Mouse (Mus musculus): ENCODE data around the gene Astn1. TPM values are rescaled to one million over a fixed set of nuclear protein-coding genes. Genes with fewer than 3 reads are reported as not detected.

Astn1 gene
- polyA plus RNA-seq, 1 experiment from 2014 or later = 0.55 TPM

DNA sequence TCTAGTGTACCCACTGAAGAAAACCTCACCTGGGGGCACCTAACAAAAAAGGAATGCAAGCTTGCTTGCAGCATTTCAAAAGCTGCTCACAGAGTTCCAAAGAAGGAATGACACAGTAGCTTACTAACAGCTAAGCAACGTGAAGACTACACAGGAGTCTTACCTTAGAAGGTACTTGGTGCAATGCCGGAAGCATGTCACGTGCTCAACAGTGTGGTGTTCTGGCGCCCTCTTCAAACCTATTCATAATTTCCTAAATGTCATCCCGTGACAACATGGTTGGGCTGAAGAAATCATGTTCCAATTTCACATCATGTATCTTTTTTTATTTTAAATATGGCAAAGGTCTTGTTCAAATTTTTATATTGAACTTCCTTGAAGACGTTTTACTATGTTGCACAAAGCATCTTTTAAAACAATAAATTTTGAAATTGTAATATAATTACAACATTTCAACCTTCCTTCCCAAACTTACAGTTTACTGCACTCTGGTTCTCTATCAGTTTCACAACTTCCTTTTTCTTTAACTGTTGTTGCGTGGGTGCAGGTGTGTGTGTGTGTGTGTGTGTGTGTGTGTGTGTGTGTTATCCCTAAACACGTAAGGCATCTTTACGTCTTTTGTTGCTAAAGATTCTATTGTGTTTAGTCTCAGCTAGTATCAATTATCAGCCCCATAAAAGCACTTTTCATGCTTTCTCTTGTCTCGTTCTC is 335.9 kb downstream of the Astn1 start:
- Histone ChIP-seq H3K9ac (no peak overlapping the region), H3K27me3 (no peaks in the 10 kb centered on the region), H3K27ac (no peak overlapping the region), H3K4me1 (replicated peaks) (no peaks in the 10 kb centered on the region), H3K9me3 (replicated peaks) (no peaks in the 10 kb centered on the region), H3K36me3 (no peaks in the 10 kb centered on the region), H3K4me3 (no peak overlapping the region), H3K4me2 (no peak overlapping the region)
- no peak for ATAC-seq (replicated peaks; ENCODE audit: insufficient number of reproducible peaks, insufficient read depth, low FRiP score, low read depth)
- WGBS = 85% methylated on average over 10 of the region's 10 CpGs

DNA sequence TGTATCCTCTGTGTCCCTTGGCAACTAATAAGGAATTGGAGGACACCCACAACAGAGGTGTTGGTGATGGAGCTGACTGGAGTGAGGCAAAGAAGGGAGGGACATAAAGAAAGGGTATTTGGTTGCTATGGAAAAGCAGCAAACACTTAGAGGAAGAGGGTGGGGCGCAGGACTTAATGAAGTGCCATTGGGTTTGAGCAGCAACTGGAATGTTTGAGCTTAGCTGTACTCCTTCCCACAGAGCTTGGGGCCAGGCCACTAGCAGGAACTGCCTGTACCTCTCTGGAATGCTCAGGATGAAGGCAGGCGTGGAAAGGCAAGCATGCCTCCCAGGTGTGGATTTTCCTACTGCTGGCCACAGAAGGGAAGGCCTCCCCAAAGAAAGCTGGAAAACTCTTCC is 337.2 kb downstream of the Astn1 start:
- Histone ChIP-seq H3K27ac (no peak overlapping the region), H3K9ac (no peak overlapping the region), H3K27me3 (no peaks in the 10 kb centered on the region), H3K4me1 (replicated peaks) (no peaks in the 10 kb centered on the region), H3K4me2 (no peak overlapping the region), H3K36me3 (no peaks in the 10 kb centered on the region), H3K9me3 (replicated peaks) (no peaks in the 10 kb centered on the region), H3K4me3 (no peak overlapping the region)
- ATAC-seq (replicated peaks; ENCODE audit: insufficient number of reproducible peaks, insufficient read depth, low FRiP score, low read depth) = no peak
- 69% methylated on average over 2 of the region's 2 CpGs for WGBS

DNA sequence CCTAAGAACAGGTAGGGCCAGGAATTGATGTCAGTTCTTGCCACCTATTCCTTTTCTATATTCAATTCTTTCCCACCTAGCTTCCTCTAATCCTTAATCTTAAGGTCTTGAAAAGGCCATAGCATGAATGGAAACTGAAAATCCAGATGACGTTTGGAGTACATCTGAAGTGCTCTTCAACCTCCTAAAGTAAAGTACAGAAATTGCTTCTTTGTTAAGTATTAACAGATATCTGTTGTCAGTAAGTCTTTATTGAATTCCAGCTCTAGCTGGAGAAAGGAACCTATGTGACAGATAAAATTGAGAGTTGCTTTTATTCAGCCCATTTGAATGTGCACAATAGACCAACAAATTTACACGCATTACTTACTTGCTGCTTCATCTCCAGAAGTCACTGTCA is 338.1 kb downstream of the Astn1 start:
- no peak for ATAC-seq (replicated peaks; ENCODE audit: insufficient number of reproducible peaks, insufficient read depth, low FRiP score, low read depth)
- H3K4me2 ChIP-seq = no peak overlapping the region
- H3K27ac ChIP-seq = no peak overlapping the region
- no peaks in the 10 kb centered on the region for H3K9me3 ChIP-seq (replicated peaks)
- H3K9ac ChIP-seq = no peak overlapping the region
- 64% methylated on average over 2 of the region's 2 CpGs for WGBS
- H3K27me3 ChIP-seq = no peaks in the 10 kb centered on the region
- H3K4me1 ChIP-seq (replicated peaks) = no peaks in the 10 kb centered on the region
- H3K4me3 ChIP-seq = no peak overlapping the region
- H3K36me3 ChIP-seq = no peaks in the 10 kb centered on the region

DNA sequence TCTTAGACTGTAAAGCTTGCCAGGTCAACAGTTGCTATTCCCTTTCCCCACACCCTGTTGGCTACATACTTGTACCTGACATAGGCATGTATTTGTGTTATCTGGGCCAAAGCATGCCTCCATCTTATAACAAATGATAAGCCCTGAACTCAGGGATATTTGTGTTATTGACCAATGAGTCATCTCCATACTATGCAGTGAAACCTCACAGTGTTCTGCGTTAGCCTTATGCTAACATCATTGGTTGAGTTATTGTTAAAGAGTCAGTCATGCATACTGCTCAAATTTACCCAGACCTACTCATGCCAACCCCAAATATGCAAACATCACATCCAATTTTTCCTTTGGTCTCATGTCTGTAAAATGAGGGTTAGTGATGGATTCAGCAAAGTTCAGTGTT is 339.3 kb downstream of the Astn1 start:
- Histone ChIP-seq H3K4me2 (no peak overlapping the region), H3K4me1 (replicated peaks) (no peaks in the 10 kb centered on the region), H3K27ac (no peak overlapping the region), H3K4me3 (no peak overlapping the region), H3K27me3 (no peaks in the 10 kb centered on the region), H3K9ac (no peak overlapping the region), H3K36me3 (no peaks in the 10 kb centered on the region), H3K9me3 (replicated peaks) (no peaks in the 10 kb centered on the region)
- 68% methylated on average over 1 of the region's 1 CpGs for WGBS
- ATAC-seq (replicated peaks; ENCODE audit: insufficient number of reproducible peaks, insufficient read depth, low FRiP score, low read depth) = no peak

DNA sequence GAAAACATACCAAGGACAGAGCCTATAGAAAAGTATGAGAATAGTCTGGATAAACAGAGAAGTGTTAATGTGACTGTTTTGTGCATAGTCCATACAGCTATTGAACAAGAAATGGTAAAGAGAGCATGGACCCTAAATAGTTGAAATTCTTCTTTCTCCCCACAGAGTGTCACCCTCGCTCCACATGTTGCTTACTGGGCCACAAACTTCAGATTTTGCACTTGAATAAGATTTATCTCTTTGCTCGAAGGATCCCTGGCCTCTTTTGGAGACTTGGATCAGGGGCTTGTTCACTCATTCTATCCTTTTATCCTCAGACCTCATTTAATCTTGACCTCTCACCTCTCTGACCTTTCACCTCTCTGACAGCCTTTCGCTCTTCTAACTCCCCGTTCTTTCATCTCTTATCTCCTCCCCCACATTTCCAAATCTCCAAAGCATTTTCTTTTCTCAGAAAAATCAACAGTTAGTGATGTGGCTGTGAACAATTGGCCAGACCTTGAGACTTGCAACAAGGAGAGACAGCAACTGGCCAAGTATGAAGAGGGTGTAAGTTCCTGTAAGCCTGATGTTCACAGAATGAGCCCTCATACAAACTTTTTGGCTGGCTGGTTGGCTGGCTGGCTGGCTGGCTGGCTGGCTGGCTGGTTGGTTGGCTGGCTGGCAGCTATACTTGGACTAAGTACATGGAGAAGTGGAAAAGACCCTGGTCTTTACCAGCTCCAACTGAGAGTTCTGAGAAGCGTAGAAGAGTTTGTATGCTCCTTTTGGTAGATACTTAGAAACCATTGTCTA is 351.4 kb downstream of the Astn1 start:
- H3K27me3 ChIP-seq = no peaks in the 10 kb centered on the region
- no peak overlapping the region for H3K9ac ChIP-seq
- H3K9me3 ChIP-seq (replicated peaks) = no peaks in the 10 kb centered on the region
- WGBS = 38% methylated on average over 5 of the region's 5 CpGs
- H3K36me3 ChIP-seq = no peaks in the 10 kb centered on the region
- no peak overlapping the region for H3K4me2 ChIP-seq
- H3K27ac ChIP-seq = no peak overlapping the region
- no peak overlapping the region for H3K4me3 ChIP-seq
- ATAC-seq (replicated peaks; ENCODE audit: insufficient number of reproducible peaks, insufficient read depth, low FRiP score, low read depth) = no peak
- no peaks in the 10 kb centered on the region for H3K4me1 ChIP-seq (replicated peaks)

DNA sequence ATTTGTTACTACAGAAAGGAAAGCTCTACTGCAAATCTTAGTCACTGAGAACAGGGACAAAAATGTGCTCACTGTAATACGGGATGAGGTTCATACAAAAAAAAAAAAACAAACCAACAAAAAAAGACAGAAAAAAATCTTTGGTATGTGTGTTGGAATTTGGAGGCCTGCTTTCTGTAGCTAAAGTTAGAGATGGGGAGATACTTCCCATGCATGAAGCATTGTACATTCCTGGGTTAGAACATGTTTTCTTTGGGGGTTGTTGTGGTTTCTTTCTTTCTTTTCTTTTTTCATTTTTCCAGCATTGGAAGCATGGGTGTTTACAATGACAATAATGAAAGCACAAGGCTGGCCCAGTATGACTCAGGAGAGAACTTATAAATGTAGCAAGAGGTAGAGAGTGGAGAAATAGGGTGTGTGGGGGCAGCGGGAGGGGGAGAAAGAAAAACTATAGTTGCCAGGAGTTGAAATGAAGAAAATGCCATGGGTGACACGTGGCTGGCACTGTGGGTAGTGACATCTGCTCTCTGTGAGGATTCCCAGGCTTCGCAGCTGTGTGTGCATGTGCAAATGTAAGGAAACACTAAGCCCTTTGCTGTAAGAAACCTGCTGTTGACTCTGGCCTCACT is 370.9 kb downstream of the Astn1 start:
- no peak overlapping the region for H3K4me2 ChIP-seq
- no peak overlapping the region for H3K27ac ChIP-seq
- no peaks in the 10 kb centered on the region for H3K27me3 ChIP-seq
- H3K36me3 ChIP-seq = no peaks in the 10 kb centered on the region
- ATAC-seq (replicated peaks; ENCODE audit: insufficient number of reproducible peaks, insufficient read depth, low FRiP score, low read depth) = no peak
- H3K9ac ChIP-seq = no peak overlapping the region
- 41% methylated on average over 4 of the region's 4 CpGs for WGBS
- H3K4me3 ChIP-seq = no peak overlapping the region
- no peaks in the 10 kb centered on the region for H3K9me3 ChIP-seq (replicated peaks)
- 0 out of 2 replicates have a peak, but pooled peaks cover 4% of the 10 kb centered on the region for H3K4me1 ChIP-seq (replicated peaks)

DNA sequence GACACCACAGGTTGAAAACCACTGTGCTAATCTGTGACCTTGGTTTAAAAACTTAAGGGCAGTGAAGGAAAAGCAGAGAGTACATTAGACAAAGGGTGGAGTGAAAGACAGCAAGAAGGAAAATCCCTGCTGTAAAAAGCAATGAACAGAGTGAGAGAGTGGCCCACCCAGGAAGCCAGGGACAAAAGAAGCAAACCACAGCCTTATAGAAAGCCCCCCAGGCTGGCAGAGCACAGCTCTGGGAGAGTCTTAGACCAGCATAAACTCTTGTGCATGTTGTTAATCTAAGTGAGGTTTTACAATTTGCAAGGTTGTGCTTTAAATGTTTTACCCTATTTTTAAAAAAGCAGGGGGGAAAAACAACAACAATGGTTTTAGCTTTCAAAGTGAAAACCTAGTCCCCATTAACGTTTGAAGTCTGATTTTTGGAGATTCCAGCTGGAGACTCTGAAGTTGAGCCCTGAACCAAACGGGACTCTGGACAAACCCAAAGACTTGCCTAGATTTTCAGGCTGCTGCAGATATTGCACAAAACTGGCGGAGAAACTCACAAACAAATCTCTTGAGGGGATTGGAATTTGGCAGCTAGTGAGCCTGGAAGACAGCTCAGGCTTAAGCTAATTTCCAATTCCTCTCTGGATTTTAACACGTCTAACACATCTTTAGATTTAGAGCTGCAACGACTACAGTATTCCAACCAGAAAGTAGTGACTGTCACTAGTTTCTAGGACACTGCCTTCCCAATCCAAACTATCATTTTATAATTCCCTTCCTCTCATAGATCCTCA is 377.3 kb downstream of the Astn1 start:
- Histone ChIP-seq H3K36me3 (no peaks in the 10 kb centered on the region), H3K27me3 (no peaks in the 10 kb centered on the region)

DNA sequence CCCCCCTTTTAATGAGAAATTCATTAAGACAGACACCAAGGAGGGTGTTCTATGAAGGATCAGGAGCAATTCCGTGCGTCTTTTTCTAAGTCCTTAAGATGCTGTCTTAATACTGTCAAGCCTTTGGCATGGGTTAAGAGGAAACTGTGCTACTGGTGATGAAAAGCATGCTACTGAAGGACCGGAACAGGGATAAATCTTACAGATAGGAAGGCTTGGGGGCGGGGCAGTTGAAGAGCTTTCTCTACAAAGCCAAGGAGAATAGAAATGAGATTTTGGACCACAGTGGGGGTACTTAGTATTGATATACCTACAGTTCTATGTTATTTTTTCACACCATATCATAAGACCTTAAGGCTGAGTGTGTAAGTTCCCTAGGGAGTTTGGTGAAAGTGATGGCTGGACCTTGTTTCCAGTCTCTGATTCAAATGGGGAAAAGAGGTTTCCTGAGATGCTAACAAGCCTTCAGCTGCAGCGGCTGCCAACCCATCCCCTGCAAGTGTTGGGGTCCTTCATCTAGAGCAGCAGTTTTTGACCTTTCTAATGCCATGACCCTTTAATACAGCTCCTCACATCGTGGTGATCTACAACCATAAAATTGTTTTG is 378.2 kb downstream of the Astn1 start:
- no peak overlapping the region for H3K4me2 ChIP-seq
- no peak overlapping the region for H3K27ac ChIP-seq
- no peaks in the 10 kb centered on the region for H3K36me3 ChIP-seq
- 55% methylated on average over 6 of the region's 6 CpGs for WGBS
- H3K9me3 ChIP-seq (replicated peaks) = no peaks in the 10 kb centered on the region
- no peaks in the 10 kb centered on the region for H3K27me3 ChIP-seq
- no peak overlapping the region for H3K4me3 ChIP-seq
- H3K4me1 ChIP-seq (replicated peaks) = no peaks in the 10 kb centered on the region; the same call in 1 of the 2 replicates
- H3K9ac ChIP-seq = no peak overlapping the region
- no peak for ATAC-seq (replicated peaks; ENCODE audit: insufficient number of reproducible peaks, insufficient read depth, low FRiP score, low read depth)

More for the DNA sequence above, 377.3 kb downstream of the Astn1 start:
- Histone ChIP-seq H3K9me3 (replicated peaks) (no peaks in the 10 kb centered on the region), H3K4me1 (replicated peaks) (no peaks in the 10 kb centered on the region; the same call in 1 of the 2 replicates), H3K27ac (no peak overlapping the region), H3K9ac (no peak overlapping the region), H3K4me3 (no peak overlapping the region), H3K4me2 (no peak overlapping the region)
- no peak for ATAC-seq (replicated peaks; ENCODE audit: insufficient number of reproducible peaks, insufficient read depth, low FRiP score, low read depth)
- WGBS = 33% methylated on average over 5 of the region's 5 CpGs

DNA sequence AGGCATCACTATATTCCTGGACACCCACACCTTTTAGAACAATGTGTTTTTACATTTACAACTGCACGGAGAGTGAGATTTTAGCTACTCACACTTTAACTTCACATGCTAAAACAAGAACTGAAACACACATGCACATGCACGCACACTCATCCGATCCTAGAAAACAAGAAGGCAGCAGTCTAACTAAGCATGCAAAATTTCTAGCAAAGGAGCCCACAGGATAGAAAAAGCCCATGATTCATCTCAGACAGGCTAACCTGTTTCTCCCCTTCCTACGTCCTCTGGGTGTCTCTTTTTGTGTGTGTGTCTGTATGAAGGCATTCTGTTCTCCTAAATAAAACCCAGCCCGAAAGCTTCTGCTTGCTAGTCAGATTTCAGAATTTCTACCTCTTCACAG is 378.9 kb downstream of the Astn1 start:
- no peak overlapping the region for H3K4me3 ChIP-seq
- WGBS = 86% methylated on average over 5 of the region's 5 CpGs
- no peaks in the 10 kb centered on the region; the same call in 1 of the 2 replicates for H3K4me1 ChIP-seq (replicated peaks)
- no peak overlapping the region for H3K27ac ChIP-seq
- no peak overlapping the region for H3K4me2 ChIP-seq
- H3K9ac ChIP-seq = no peak overlapping the region
- no peaks in the 10 kb centered on the region for H3K27me3 ChIP-seq
- no peaks in the 10 kb centered on the region for H3K9me3 ChIP-seq (replicated peaks)
- H3K36me3 ChIP-seq = no peaks in the 10 kb centered on the region
- no peak for ATAC-seq (replicated peaks; ENCODE audit: insufficient number of reproducible peaks, insufficient read depth, low FRiP score, low read depth)

All from heart, embryonic 15.5 days (tissue).